Comparison of ENCODE assay signal across 13 mouse cellular contexts in genomic region chr7:63905642-63906041, GRCm38 (mm10). TPM values are rescaled to one million over a fixed set of nuclear protein-coding genes. Genes with fewer than 3 reads are reported as not detected.
DNase-seq lines count a peak whose midpoint lies in the region; ATAC-seq and TF ChIP-seq lines count a peak whose summit lies in the region.
"Had no signal": no experiment of that assay in that cellular context is flagged by ENCODE, and none has a peak within 500 bp of the region (broad histone marks: within the 10 kb centered on the region; RNA-seq: fewer than 3 reads in every experiment).

No protein-coding gene starts in this region.

- H3K4me3 ChIP-seq in heart, postnatal 0 days (ENCODE audit: low read depth, low read length) = no peak overlapping the region
- H3K4me3 ChIP-seq in heart, embryonic 12.5 days = no peak overlapping the region
- H3K4me3 ChIP-seq in thymus, adult 2 months (ENCODE audit: control insufficient read depth, insufficient read depth, low read length) = no peak overlapping the region
- no peak overlapping the region for H3K4me3 ChIP-seq in liver, embryonic 11.5 days (ENCODE audit: low read depth, low read length)
- H3K4me3 ChIP-seq in stomach, postnatal 0 days (ENCODE audit: low read depth, low read length) = no peak overlapping the region
- no peak overlapping the region for H3K4me3 ChIP-seq in limb, embryonic 10.5 days
- H3K4me3 ChIP-seq: lung, embryonic 15.5 days had no signal

- 0 out of 2 replicates have a peak, but pooled peaks have one; percentile 10 for ATAC-seq in heart, postnatal 0 days (ENCODE audit: insufficient read depth, low read depth)
- ATAC-seq in heart, embryonic 12.5 days (ENCODE audit: insufficient number of reproducible peaks, low FRiP score) = no peak
- peak; percentile 49 for ATAC-seq in liver, embryonic 11.5 days (replicated peaks; ENCODE audit: low FRiP score)
- ATAC-seq in stomach, postnatal 0 days (ENCODE audit: low FRiP score, low TSS enrichment) = peak; percentile 84

- H3K9me3 ChIP-seq in heart, postnatal 0 days (replicated peaks; ENCODE audit: control insufficient read depth, low read length) = no peaks in the 10 kb centered on the region
- H3K9me3 ChIP-seq in heart, embryonic 12.5 days (replicated peaks) = no peaks in the 10 kb centered on the region
- H3K9me3 ChIP-seq in liver, embryonic 11.5 days (ENCODE audit: control insufficient read depth, low read length) = no peaks in the 10 kb centered on the region
- no peaks in the 10 kb centered on the region for H3K9me3 ChIP-seq in stomach, postnatal 0 days (ENCODE audit: control insufficient read depth, low read length)
- H3K9me3 ChIP-seq in limb, embryonic 10.5 days (replicated peaks) = no peaks in the 10 kb centered on the region
- H3K9me3 ChIP-seq: lung, embryonic 15.5 days had no signal

- no peak for TF ChIP-seq POLR2A in thymus, adult 2 months (IDR thresholded peaks at IDR 0.05; ENCODE audit: control insufficient read depth, extremely low read depth, insufficient read depth, low read length, poor library complexity)

- DNase-seq in heart, postnatal 0 days (ENCODE audit: low spot score) = no peak
- no peak for DNase-seq in thymus, adult 2 months
- no peak for DNase-seq in thymus, adult 18-20 months
- no peak for DNase-seq in liver, embryonic 11.5 days (ENCODE audit: low spot score)
- peak; percentile 60 for DNase-seq in stomach, postnatal 0 days (ENCODE audit: low spot score)
- DNase-seq in limb, embryonic 10.5 days (ENCODE audit: low spot score) = no peak
- DNase-seq in right cerebral cortex, postnatal 25 days = no peak
- DNase-seq: layer of hippocampus, adult 9-11 months; right cerebral cortex, adult 18-20 months; thymus, postnatal 4 days had no signal

- no peak for TF ChIP-seq CTCF in heart, postnatal 0 days (IDR thresholded peaks at IDR 0.05; ENCODE audit: low read depth)
- no peak for TF ChIP-seq CTCF in thymus, adult 2 months (IDR thresholded peaks at IDR 0.05; ENCODE audit: borderline replicate concordance, control insufficient read depth, extremely low read depth, insufficient read depth, low read length, poor library complexity)
- no peak for TF ChIP-seq CTCF in stomach, postnatal 0 days (IDR thresholded peaks at IDR 0.05; ENCODE audit: low read depth)

- no peak overlapping the region for H3K9ac ChIP-seq in heart, postnatal 0 days (replicated peaks; ENCODE audit: low read depth, low read length)
- no peak overlapping the region for H3K9ac ChIP-seq in heart, embryonic 12.5 days
- H3K9ac ChIP-seq in liver, embryonic 11.5 days (ENCODE audit: low read depth, low read length) = no peak overlapping the region
- 0 out of 2 replicates have a peak overlapping the region, but pooled peaks have one; percentile 4 for H3K9ac ChIP-seq in stomach, postnatal 0 days (ENCODE audit: low read length)
- H3K9ac ChIP-seq: lung, embryonic 15.5 days had no signal

- no peaks in the 10 kb centered on the region for H3K36me3 ChIP-seq in heart, postnatal 0 days (replicated peaks; ENCODE audit: control insufficient read depth, insufficient read depth, low read length)
- H3K36me3 ChIP-seq in heart, embryonic 12.5 days = no peaks in the 10 kb centered on the region
- H3K36me3 ChIP-seq in thymus, adult 2 months (ENCODE audit: control insufficient read depth, insufficient read depth, low read length) = no peaks in the 10 kb centered on the region
- no peaks in the 10 kb centered on the region for H3K36me3 ChIP-seq in liver, embryonic 11.5 days (ENCODE audit: control insufficient read depth, insufficient read depth, low read length)
- no peaks in the 10 kb centered on the region for H3K36me3 ChIP-seq in stomach, postnatal 0 days (ENCODE audit: control insufficient read depth, insufficient read depth, low read length)
- no peaks in the 10 kb centered on the region for H3K36me3 ChIP-seq in limb, embryonic 10.5 days
- H3K36me3 ChIP-seq: lung, embryonic 15.5 days had no signal

- H3K4me2 ChIP-seq in heart, postnatal 0 days (ENCODE audit: low read depth, low read length) = peak overlapping the region; percentile 16
- no peak overlapping the region for H3K4me2 ChIP-seq in heart, embryonic 12.5 days
- H3K4me2 ChIP-seq in liver, embryonic 11.5 days = peak overlapping the region; percentile 13
- no peak overlapping the region for H3K4me2 ChIP-seq in stomach, postnatal 0 days (replicated peaks; ENCODE audit: low read depth)
- H3K4me2 ChIP-seq: lung, embryonic 15.5 days had no signal

- no peak for TF ChIP-seq EP300 in heart, postnatal 0 days (IDR thresholded peaks at IDR 0.05; ENCODE audit: low read depth)
- TF ChIP-seq EP300 in stomach, postnatal 0 days (optimal IDR thresholded peaks at IDR 0.05) = no peak

- peak overlapping the region; percentile 78 for H3K27ac ChIP-seq in heart, postnatal 0 days (ENCODE audit: low read depth)
- no peak overlapping the region; the same call in 1 of the 2 replicates for H3K27ac ChIP-seq in heart, embryonic 12.5 days (ENCODE audit: poor library complexity, severe bottlenecking)
- H3K27ac ChIP-seq in thymus, adult 2 months (ENCODE audit: control insufficient read depth, insufficient read depth, low read length) = peak overlapping the region; percentile 38; the same call in 1 of the 2 replicates
- no peak overlapping the region for H3K27ac ChIP-seq in liver, embryonic 11.5 days (ENCODE audit: low read depth, low read length)
- peak overlapping the region; percentile 81 for H3K27ac ChIP-seq in stomach, postnatal 0 days (replicated peaks)
- no peak overlapping the region for H3K27ac ChIP-seq in limb, embryonic 10.5 days
- H3K27ac ChIP-seq: lung, embryonic 15.5 days had no signal

- WGBS in heart, postnatal 0 days = 60% methylated on average over 5 of the region's 5 CpGs
- 62% methylated on average over 5 of the region's 5 CpGs for WGBS in heart, embryonic 12.5 days
- 75% methylated on average over 5 of the region's 5 CpGs for WGBS in thymus, adult 2 months
- WGBS in liver, embryonic 11.5 days = 50% methylated on average over 5 of the region's 5 CpGs
- 44% methylated on average over 5 of the region's 5 CpGs for WGBS in stomach, postnatal 0 days
- 82% methylated on average over 5 of the region's 5 CpGs for WGBS in limb, embryonic 10.5 days

- H3K4me1 ChIP-seq in heart, postnatal 0 days (ENCODE audit: control insufficient read depth, insufficient read depth) = peaks cover 78% of the 10 kb centered on the region
- H3K4me1 ChIP-seq in heart, embryonic 12.5 days (replicated peaks) = peaks cover 63% of the 10 kb centered on the region
- peaks cover 69% of the 10 kb centered on the region for H3K4me1 ChIP-seq in thymus, adult 2 months (replicated peaks; ENCODE audit: control insufficient read depth, insufficient read depth, low read length)
- peaks cover 45% of the 10 kb centered on the region for H3K4me1 ChIP-seq in liver, embryonic 11.5 days (replicated peaks; ENCODE audit: control insufficient read depth, insufficient read depth, low read length)
- peaks cover 13% of the 10 kb centered on the region for H3K4me1 ChIP-seq in stomach, postnatal 0 days (replicated peaks; ENCODE audit: control insufficient read depth, insufficient read depth)
- peaks cover 40% of the 10 kb centered on the region for H3K4me1 ChIP-seq in limb, embryonic 10.5 days

- H3K27me3 ChIP-seq in heart, postnatal 0 days (ENCODE audit: control insufficient read depth, insufficient read depth, low read length) = no peaks in the 10 kb centered on the region
- no peaks in the 10 kb centered on the region for H3K27me3 ChIP-seq in heart, embryonic 12.5 days (replicated peaks)
- H3K27me3 ChIP-seq in thymus, adult 2 months (ENCODE audit: control insufficient read depth, insufficient read depth, low read length) = no peaks in the 10 kb centered on the region
- no peaks in the 10 kb centered on the region for H3K27me3 ChIP-seq in liver, embryonic 11.5 days (replicated peaks; ENCODE audit: control insufficient read depth, insufficient read depth, low read length)
- no peaks in the 10 kb centered on the region for H3K27me3 ChIP-seq in stomach, postnatal 0 days (ENCODE audit: control insufficient read depth, insufficient read depth, low read length)
- H3K27me3 ChIP-seq in limb, embryonic 10.5 days (ENCODE audit: low read depth, poor library complexity, severe bottlenecking) = no peaks in the 10 kb centered on the region
- H3K27me3 ChIP-seq: lung, embryonic 15.5 days had no signal

RNA-seq across cellular contexts. Expression of gene E030018B13Rik, which starts 11.0 kb away (rescaled TPM):
- not detected in 2 replicates for total RNA-seq in heart, postnatal 0 days (2014; rRNA removed; ENCODE audit: low replicate concordance)
- 0.11 and 0.15 TPM in 2 replicates for polyA plus RNA-seq in heart, postnatal 0 days (2015; fragmentation: Nextera tagmentation; extraction: Ambion mirVana)
- not detected in 2 replicates for polyA plus RNA-seq in heart, embryonic 12.5 days (2016; fragmentation: Nextera tagmentation; extraction: Ambion mirVana)
- polyA plus RNA-seq in thymus, adult 2 months (2012; rRNA removed) = not detected in 2 replicates
- polyA plus RNA-seq in liver, embryonic 11.5 days (2014; fragmentation: Nextera tagmentation; extraction: Ambion mirVana) = 0.25 TPM in 1 of 2 replicates, not detected in the other
- polyA plus RNA-seq in stomach, postnatal 0 days (2015; fragmentation: Nextera tagmentation; extraction: Ambion mirVana) = not detected in 2 replicates
- polyA plus RNA-seq in limb, embryonic 10.5 days (2016; fragmentation: Nextera tagmentation; extraction: Ambion mirVana) = not detected in 2 replicates
- total RNA-seq: hematopoietic stem cell, adult 5-6 weeks had no signal

RNA-seq across cellular contexts. Expression of gene Klf13, which starts 33.1 kb away (rescaled TPM):
- 40.7 and 47.4 TPM in 2 replicates for total RNA-seq in heart, postnatal 0 days (2014; rRNA removed; ENCODE audit: low replicate concordance)
- 26.0 and 26.5 TPM in 2 replicates for polyA plus RNA-seq in heart, postnatal 0 days (2015; fragmentation: Nextera tagmentation; extraction: Ambion mirVana)
- polyA plus RNA-seq in heart, embryonic 12.5 days (2016; fragmentation: Nextera tagmentation; extraction: Ambion mirVana) = 16.7 and 17.4 TPM in 2 replicates
- 172 and 234 TPM in 2 replicates for polyA plus RNA-seq in thymus, adult 2 months (2012; rRNA removed)
- polyA plus RNA-seq in liver, embryonic 11.5 days (2014; fragmentation: Nextera tagmentation; extraction: Ambion mirVana) = 20.0 and 20.9 TPM in 2 replicates
- 25.0 and 26.9 TPM in 2 replicates for polyA plus RNA-seq in stomach, postnatal 0 days (2015; fragmentation: Nextera tagmentation; extraction: Ambion mirVana)
- 17.2 and 17.9 TPM in 2 replicates for polyA plus RNA-seq in limb, embryonic 10.5 days (2016; fragmentation: Nextera tagmentation; extraction: Ambion mirVana)

Comparison
In these comparisons a context has a peak if more than half of its experiments do, and no peak if none do; other contexts are left out.
1. H3K27ac ChIP-seq: peak in heart, postnatal 0 days (single experiment), thymus, adult 2 months (single experiment) and stomach, postnatal 0 days (single experiment); none in heart, embryonic 12.5 days (single experiment), liver, embryonic 11.5 days (single experiment) and limb, embryonic 10.5 days (single experiment).
2. H3K4me2 ChIP-seq: peak in heart, postnatal 0 days (single experiment) and liver, embryonic 11.5 days (single experiment); none in heart, embryonic 12.5 days (single experiment) and stomach, postnatal 0 days (single experiment).